Mouse (Mus musculus): Measurements from ENCODE around the gene Ppm1h. TPM values are rescaled to one million over a fixed set of nuclear protein-coding genes. Genes with fewer than 3 reads are reported as not detected.

The Ppm1h gene
- total and polyA plus RNA-seq, 2 experiments from 2014 or later: 50.3 to 60.2 TPM

DNA sequence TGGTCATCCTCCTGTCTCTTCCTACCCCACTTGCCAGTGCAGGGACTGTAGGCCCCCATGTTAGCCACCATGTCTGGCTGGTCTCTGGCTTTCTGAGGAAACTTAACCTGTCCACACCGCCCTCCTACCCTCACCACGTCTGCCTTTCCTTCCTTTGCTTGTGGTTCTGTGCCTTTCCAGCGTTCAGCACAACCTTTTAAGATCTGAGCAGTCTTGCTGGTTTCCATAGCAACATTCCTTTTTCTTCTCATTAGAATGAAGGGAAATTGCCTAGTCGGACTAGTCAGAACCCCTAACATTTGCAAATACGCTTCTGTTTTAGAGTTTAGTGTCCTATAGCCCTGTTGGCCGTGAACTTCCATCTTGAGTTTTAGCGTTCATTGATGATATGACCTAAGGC is 62.6 kb downstream of the Ppm1h start:
- H3K27ac ChIP-seq: 0 out of 2 replicates have a peak overlapping the region, but pooled peaks have one; percentile 21
- H3K9me3 ChIP-seq (ENCODE audit: low read length): no peaks in the 10 kb centered on the region
- WGBS: 53% methylated on average over 7 of the region's 7 CpGs
- no peak for ATAC-seq
- DNase-seq (ENCODE audit: low spot score): peak; percentile 49
- H3K27me3 ChIP-seq (ENCODE audit: insufficient read depth, low read length): no peaks in the 10 kb centered on the region
- H3K4me1 ChIP-seq (ENCODE audit: insufficient read depth, low read length): no peaks in the 10 kb centered on the region
- no peaks in the 10 kb centered on the region for H3K36me3 ChIP-seq (ENCODE audit: insufficient read depth, low read length)
- no peak overlapping the region for H3K4me3 ChIP-seq (ENCODE audit: low read length)
- no peak overlapping the region for H3K4me2 ChIP-seq (ENCODE audit: low read depth, low read length)
- H3K9ac ChIP-seq (replicated peaks; ENCODE audit: low read length): no peak overlapping the region
- no peak for TF ChIP-seq CTCF (IDR thresholded peaks at IDR 0.05; ENCODE audit: low read depth)

DNA sequence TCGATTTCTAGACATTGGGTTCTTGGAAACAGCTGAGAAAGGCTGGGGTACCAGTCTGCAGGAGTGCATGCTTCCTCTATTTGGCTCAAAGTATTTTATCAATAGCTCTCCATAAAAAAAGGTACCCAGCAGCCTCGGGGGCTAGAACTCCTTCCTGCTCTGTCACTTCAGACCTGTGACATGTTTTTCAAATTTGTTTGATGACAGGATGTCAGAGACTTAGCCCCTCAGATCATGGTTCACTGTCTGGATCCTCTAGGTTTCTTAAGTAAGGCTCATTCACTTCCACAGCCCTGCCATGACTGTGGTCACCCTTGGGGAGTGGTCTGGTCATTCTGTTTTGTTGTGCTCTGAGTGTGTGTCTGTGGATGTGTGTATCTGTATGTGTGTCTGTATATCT is 63.6 kb downstream of the Ppm1h start:
- Histone ChIP-seq H3K36me3 (ENCODE audit: insufficient read depth, low read length) (no peaks in the 10 kb centered on the region), H3K9ac (replicated peaks; ENCODE audit: low read length) (no peak overlapping the region), H3K4me1 (ENCODE audit: insufficient read depth, low read length) (no peaks in the 10 kb centered on the region), H3K27me3 (ENCODE audit: insufficient read depth, low read length) (no peaks in the 10 kb centered on the region), H3K4me3 (ENCODE audit: low read length) (no peak overlapping the region), H3K9me3 (ENCODE audit: low read length) (no peaks in the 10 kb centered on the region), H3K27ac (no peak overlapping the region), H3K4me2 (ENCODE audit: low read depth, low read length) (no peak overlapping the region)
- TF ChIP-seq CTCF (IDR thresholded peaks at IDR 0.05; ENCODE audit: low read depth): no peak
- ATAC-seq (no peak), DNase-seq (ENCODE audit: low spot score) (no peak)
- WGBS: 81% methylated on average over 2 of the region's 2 CpGs

DNA sequence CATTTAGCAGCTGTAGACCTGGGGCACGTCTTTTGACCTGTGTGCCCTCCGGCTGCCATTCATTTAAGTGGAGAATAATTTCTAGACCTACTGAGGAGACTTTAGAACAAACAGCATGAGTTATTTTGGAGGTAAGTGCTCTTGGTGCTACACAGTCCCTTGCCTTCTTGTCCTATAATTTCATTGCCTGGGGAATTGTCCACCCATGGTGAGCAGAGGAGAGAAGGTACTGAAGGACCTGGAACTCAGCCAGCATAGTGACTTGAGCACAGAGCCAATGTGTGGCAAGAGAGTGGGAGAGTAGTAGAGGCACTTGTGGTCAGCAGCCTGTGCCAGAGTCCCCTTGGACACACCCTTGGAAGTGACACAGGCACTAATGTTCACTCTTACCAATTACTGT is 64.8 kb downstream of the Ppm1h start:
- Histone ChIP-seq H3K4me3 (ENCODE audit: low read length) (no peak overlapping the region), H3K4me2 (ENCODE audit: low read depth, low read length) (no peak overlapping the region), H3K36me3 (ENCODE audit: insufficient read depth, low read length) (no peaks in the 10 kb centered on the region), H3K27me3 (ENCODE audit: insufficient read depth, low read length) (no peaks in the 10 kb centered on the region), H3K9me3 (ENCODE audit: low read length) (no peaks in the 10 kb centered on the region), H3K4me1 (ENCODE audit: insufficient read depth, low read length) (peaks cover 7% of the 10 kb centered on the region; the same call in 1 of the 2 replicates), H3K9ac (replicated peaks; ENCODE audit: low read length) (no peak overlapping the region), H3K27ac (no peak overlapping the region)
- TF ChIP-seq CTCF (IDR thresholded peaks at IDR 0.05; ENCODE audit: low read depth): no peak
- DNase-seq (ENCODE audit: low spot score): no peak
- 95% methylated on average over 2 of the region's 2 CpGs for WGBS
- no peak for ATAC-seq

DNA sequence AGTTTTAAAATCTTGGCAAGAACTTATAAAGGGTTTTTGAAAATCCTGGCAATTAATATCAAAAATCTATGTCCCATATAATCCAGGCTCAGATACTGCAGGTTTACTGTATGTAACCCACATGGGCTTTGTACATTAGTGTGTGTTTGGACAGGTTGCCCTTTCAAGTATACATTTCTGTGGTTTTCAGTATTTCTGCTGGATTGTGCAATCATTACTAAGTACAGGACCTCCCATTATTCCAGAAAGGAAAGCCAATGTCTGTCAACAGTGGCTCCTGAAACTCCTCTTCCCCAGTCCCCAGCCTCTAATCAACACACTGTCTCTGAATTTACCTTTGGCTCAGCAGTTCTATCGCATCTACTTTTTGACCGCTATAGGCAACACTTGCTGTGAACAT is 66.4 kb downstream of the Ppm1h start:
- DNase-seq (ENCODE audit: low spot score) (no peak), ATAC-seq (no peak)
- Histone ChIP-seq H3K27ac (no peak overlapping the region), H3K9me3 (ENCODE audit: low read length) (no peaks in the 10 kb centered on the region), H3K4me1 (ENCODE audit: insufficient read depth, low read length) (peaks cover 7% of the 10 kb centered on the region; the same call in 1 of the 2 replicates), H3K4me3 (ENCODE audit: low read length) (no peak overlapping the region), H3K4me2 (ENCODE audit: low read depth, low read length) (no peak overlapping the region), H3K9ac (replicated peaks; ENCODE audit: low read length) (no peak overlapping the region), H3K27me3 (ENCODE audit: insufficient read depth, low read length) (no peaks in the 10 kb centered on the region), H3K36me3 (ENCODE audit: insufficient read depth, low read length) (no peaks in the 10 kb centered on the region)
- 99% methylated on average over 2 of the region's 2 CpGs for WGBS
- no peak for TF ChIP-seq CTCF (IDR thresholded peaks at IDR 0.05; ENCODE audit: low read depth)

- TF ChIP-seq CTCF (IDR thresholded peaks at IDR 0.05; ENCODE audit: low read depth): no peak
- Histone ChIP-seq H3K4me2 (ENCODE audit: low read depth, low read length) (no peak overlapping the region), H3K9ac (replicated peaks; ENCODE audit: low read length) (no peak overlapping the region), H3K4me1 (ENCODE audit: insufficient read depth, low read length) (peaks cover 7% of the 10 kb centered on the region; the same call in 1 of the 2 replicates), H3K9me3 (ENCODE audit: low read length) (no peaks in the 10 kb centered on the region), H3K27ac (no peak overlapping the region), H3K27me3 (ENCODE audit: insufficient read depth, low read length) (no peaks in the 10 kb centered on the region), H3K4me3 (ENCODE audit: low read length) (no peak overlapping the region), H3K36me3 (ENCODE audit: insufficient read depth, low read length) (no peaks in the 10 kb centered on the region)
- DNase-seq (ENCODE audit: low spot score): no peak
- ATAC-seq: no peak
- WGBS: 77% methylated on average over 7 of the region's 7 CpGs
These were observed 67.6 kb downstream of the Ppm1h start for GRCm38 (mm10) chr10:122746211-122746610.

DNA sequence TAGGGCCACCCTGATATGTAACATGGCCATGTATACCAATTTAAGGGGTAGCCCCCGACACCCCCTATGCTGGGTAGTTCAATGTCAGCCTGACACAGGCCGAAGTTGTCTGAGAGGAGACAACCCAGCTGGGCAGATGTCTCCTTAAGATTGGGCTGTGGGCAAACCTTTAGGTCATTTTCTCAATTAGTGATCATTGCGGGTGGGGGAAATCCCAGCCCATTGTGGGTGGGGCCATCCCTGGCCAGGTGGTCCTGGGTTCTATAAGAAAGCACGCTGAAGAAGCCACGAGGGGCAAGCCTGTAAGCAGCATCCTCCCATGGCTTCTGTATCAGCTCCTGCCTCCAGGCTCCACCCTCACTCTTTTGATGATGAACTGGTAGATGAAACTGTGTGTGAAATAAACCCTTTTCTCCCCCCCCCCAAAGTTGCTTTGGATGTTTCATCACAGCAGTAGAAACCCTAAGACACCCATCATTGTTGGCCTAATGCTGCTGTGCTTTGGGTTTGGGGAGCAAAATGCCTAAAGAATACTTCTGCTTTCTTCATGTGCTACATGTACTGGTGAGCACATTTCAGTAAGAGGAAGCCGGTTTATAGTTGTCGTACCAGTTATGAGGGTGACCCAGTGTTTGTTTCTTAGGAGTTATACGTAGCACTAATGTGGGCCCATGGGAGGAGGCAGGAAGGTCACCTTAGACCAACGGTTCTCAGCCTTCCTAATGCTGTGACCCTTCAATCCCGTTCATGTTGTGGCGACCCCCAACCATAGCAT is 68.8 kb downstream of the Ppm1h start:
- no peak for ATAC-seq
- no peak overlapping the region for H3K4me3 ChIP-seq (ENCODE audit: low read length)
- no peak for DNase-seq (ENCODE audit: low spot score)
- TF ChIP-seq CTCF (IDR thresholded peaks at IDR 0.05; ENCODE audit: low read depth): no peak
- no peaks in the 10 kb centered on the region for H3K36me3 ChIP-seq (ENCODE audit: insufficient read depth, low read length)
- WGBS: 88% methylated on average over 11 of the region's 11 CpGs
- no peak overlapping the region for H3K27ac ChIP-seq
- H3K9me3 ChIP-seq (ENCODE audit: low read length): no peaks in the 10 kb centered on the region
- no peak overlapping the region for H3K4me2 ChIP-seq (ENCODE audit: low read depth, low read length)
- peaks cover 7% of the 10 kb centered on the region; the same call in 1 of the 2 replicates for H3K4me1 ChIP-seq (ENCODE audit: insufficient read depth, low read length)
- no peak overlapping the region for H3K9ac ChIP-seq (replicated peaks; ENCODE audit: low read length)
- no peaks in the 10 kb centered on the region for H3K27me3 ChIP-seq (ENCODE audit: insufficient read depth, low read length)

DNA sequence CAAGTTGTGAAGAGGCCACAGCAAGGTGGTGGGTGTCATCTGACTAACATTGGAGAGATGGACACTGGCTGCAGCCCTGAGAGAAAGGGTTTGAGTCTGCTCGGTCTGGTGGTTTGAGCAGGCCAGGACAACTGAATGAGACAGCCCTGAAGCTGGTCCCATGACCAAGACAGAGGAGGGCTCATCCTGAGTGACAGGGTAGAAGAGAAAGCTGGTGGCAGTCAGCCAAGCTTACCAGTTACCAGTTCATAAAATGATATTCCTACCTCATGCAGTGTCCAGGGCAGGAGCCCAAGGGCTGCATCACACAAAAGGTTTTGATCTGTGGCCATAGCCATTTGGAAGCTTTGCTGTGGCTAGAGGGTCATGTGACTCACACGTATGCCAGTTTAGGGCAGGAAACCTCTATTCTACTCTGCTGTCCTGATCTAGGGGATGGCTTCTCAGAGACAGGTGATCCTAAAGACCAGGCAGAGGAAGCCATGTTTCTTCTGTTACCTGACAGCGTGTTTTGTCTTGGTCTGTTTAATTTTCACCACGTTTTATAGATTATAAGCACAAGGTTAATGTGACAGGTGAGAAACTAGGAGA is 69.9 kb downstream of the Ppm1h start:
- ATAC-seq: peak; percentile 93
- H3K9ac ChIP-seq (replicated peaks; ENCODE audit: low read length): no peak overlapping the region
- 71% methylated on average over 4 of the region's 4 CpGs for WGBS

More for the DNA sequence above, 69.9 kb downstream of the Ppm1h start:
- H3K36me3 ChIP-seq (ENCODE audit: insufficient read depth, low read length): no peaks in the 10 kb centered on the region
- peaks cover 11% of the 10 kb centered on the region for H3K4me1 ChIP-seq (ENCODE audit: insufficient read depth, low read length)
- no peaks in the 10 kb centered on the region for H3K9me3 ChIP-seq (ENCODE audit: low read length)
- no peaks in the 10 kb centered on the region for H3K27me3 ChIP-seq (ENCODE audit: insufficient read depth, low read length)
- no peak for TF ChIP-seq CTCF (IDR thresholded peaks at IDR 0.05; ENCODE audit: low read depth)
- no peak overlapping the region for H3K4me2 ChIP-seq (ENCODE audit: low read depth, low read length)
- DNase-seq (ENCODE audit: low spot score): peak; percentile 84
- peak overlapping the region; percentile 45; the same call in 1 of the 2 replicates for H3K27ac ChIP-seq
- no peak overlapping the region for H3K4me3 ChIP-seq (ENCODE audit: low read length)

Measured in hindbrain, postnatal 0 days (tissue).